Mouse (Mus musculus) small intestine, adult 10 weeks (tissue): ENCODE measurements around the gene Nadk2. TPM values are rescaled to one million over a fixed set of nuclear protein-coding genes. Genes with fewer than 3 reads are reported as not detected.

Source experiments
- polyA plus RNA-seq: library from polyadenylated mRNA; stranded (reverse); fragments of 350-450 nt; fragmentation: Illumina TruSeq; extraction: RNeasy Lipid Tissue Mini Kit (QIAGEN cat#74804); gene quantifications from one replicate; pipeline ENCODE4 v1.2.3, GENCODE M21; 2014; ENCODE audit warnings: low replicate concordance

Nadk2 gene
- 233 TPM for polyA plus RNA-seq

DNA sequence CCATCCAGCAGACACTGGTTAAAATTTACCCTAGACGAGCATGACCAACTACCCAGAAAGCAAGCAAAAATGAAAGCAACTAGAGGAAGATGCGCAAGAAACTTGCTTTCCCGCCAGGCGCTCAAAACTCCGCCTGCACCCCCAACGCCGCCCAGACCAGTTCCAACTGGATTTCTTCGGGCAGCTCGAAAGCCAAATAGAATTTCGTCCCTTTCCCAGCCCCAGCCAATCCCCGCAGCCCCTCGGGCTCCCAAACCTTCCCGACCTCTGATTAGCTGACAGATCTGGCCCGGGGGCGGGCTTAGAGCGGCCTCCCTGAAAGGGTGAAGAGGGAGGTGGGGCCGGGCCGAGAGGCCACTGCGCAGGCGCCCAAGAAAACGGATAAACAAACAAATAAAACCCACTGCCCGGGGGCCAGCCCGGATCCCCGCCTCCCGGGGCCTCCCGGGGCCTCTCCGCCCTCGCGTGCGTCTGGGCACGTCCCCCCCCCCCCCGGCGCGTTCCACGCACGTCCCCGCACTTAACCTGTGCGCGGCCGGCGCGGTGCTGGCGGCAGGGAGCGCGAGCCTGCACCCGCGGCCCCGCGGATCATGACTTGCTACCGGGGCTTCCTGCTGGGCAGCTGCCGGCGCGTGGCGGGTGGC is at the start of gene Nadk2:
TSS of gene Nadk2 (plus strand) at position 349 of the 644 bp plus-strand sequence.

DNA sequence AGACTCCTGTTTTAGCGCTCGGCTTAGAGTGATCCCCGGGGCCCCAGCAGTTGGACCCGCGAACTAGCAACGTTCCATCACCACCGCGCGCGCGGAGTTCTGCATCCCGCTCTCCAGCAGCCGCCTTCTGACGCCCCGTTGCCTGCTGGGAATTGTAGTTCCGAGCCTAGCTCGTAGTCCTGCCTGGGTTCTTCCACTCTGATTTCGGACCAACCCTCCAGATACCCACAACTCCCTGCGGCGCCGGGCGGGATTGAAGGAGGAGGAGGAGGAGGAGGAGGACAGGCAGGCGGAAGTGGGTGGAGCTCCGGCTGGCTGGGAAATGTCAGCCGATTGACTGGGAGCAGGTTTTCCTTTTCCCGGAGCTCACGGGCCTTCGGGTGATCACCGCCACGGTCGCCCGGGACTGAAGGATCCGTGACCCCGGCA is 69.2 kb downstream of the Nadk2 start, which contains the start of gene Lmbrd2:
TSS of gene Lmbrd2 (plus strand) at position 299 of the 429 bp plus-strand sequence.

GRCm38 (mm10) chr15:9155325-9155724 is 84.3 kb downstream of the Nadk2 start, which contains the start of gene Skp2:
Gene Skp2 (minus strand): TSS chr15:9155425.

Other genes with a start within 250 kb of the Nadk2 start
- gene Ranbp3l, start 103.3 kb upstream of the Nadk2 start, polyA plus RNA-seq = 0.71 TPM
- gene Lmbrd2, start 69.3 kb downstream of the Nadk2 start, polyA plus RNA-seq = 86.8 TPM
- gene Skp2, start 84.2 kb downstream of the Nadk2 start, polyA plus RNA-seq = 11.4 TPM
- gene Ugt3a1, start 205.6 kb downstream of the Nadk2 start, polyA plus RNA-seq = 0.45 TPM